Mouse (Mus musculus) c-Kit-positive CD71-negative TER-119-negative erythroid progenitor cells, embryonic 14.5 days (primary cell): ENCODE measurements at regions not wholly inside any gene's neighbourhood (a gene's known extent, or its start where the extent isn't known, plus 50 kb on each side); places are given as distances from the start of the nearest gene placed in this dataset.

Experiments used
- DNase-seq: peaks from one replicate; pipeline ENCODE4 v3.0.0-alpha.2; 2013; ENCODE audit warnings: low read depth

DNA sequence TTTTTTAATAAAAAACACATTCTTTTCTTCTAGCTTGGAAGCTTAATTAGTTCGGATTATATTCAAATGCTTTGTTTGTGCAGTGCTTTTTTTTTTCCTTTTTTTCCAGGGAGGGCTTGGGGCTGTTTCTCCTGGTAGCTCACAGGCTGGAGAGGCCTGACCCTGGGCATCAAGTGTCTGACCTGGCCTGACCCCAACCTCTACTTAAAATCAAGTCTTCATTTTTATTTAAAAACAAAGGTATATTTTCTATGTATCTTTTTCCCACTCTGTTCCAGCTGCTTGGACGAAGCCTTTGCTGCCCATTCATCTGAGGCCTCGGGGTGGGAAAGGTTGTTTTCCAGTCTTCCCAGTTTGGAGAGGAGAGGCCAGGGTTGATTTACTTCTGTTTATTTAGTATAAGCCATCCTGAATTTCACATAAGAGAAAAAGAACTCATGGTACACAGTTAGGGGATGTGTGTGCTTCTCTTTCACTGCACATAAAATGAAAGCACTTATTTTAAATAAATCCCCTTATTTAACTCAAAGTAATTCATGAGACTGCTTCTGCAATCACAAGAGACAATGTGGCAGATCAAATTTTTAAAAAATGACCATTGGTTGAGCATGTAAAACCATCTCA, 539.1 kb downstream of the Ptprc start:
- DNase-seq: no peak

DNA sequence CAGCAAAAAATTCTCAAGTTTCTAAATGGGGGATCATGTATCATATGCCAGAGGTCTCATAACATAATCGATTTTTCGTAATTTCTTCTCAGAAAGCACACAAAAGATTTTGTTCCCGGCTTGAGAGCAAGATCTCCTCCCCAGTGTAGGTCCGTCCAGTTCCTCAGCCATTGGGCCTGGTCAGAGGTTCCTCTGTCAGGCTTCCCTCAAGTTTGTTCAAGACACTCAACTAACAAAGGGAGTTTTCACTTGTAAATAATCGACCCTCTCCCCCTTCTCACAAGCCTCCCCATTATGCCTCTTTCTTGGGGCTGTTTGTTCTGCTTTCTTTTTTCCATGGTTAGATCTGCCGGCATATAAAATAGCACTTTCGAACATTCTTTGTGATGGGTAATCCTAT, 539.7 kb downstream of the Ptprc start:
- no peak for DNase-seq

DNA sequence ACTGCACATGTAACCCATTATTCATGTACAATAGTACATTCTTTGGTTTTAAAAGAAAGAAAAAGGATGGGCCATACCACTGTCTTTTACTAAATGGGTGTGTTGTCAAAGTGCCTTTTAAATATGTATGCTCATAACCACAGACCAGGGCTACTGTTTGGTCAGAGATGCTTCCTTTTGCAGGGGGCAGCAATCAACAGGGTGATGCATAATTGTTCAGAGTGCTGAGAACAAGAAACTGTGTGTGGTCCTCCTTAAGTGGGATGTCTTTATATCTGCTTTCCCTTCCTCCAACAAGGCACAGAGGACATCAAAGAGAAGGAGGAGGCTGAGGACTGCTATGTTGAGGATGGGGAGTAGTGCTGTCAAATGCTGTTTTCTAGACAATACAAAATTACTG, 544.0 kb downstream of the Ptprc start:
- no peak for DNase-seq

DNA sequence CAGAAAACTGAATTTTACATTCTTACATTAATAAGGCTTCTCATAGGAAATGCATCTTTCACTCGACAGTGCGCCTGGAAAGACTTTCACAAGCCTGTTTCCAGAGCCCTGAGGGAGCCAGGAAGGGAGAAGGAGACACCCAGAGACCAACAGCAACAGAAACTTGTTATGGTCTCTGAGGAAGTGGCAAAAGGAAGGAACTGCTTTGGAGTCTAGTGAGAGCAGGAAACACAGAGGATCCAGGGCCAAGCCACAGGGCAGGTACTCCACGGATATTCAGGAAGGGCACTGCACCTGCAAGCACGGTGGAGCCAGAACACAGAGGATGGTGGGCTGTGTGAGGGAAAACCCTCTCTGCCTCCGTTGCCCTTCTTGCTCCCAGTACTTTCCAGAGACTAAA, 554.8 kb downstream of the Ptprc start:
- no peak for DNase-seq

DNA sequence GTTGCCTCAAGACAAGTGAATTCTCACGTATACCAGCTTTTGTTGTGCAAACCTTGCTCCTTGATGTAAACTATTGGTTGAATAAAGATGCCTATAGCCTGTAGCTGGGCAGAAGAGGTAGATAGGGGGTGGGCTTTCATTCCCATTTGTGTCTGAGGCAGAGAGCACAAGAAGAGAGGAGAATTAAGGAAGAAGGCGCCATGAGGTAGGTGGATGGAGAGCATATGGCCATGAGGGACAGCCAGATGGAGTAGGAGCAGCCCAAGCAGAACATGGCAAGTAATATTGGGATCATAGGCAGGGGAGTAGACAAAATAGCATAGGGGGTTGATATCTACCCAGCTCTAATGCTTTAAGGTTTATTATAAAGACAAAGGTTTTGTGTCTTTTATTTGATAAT, 557.3 kb downstream of the Ptprc start:
- DNase-seq: no peak

DNA sequence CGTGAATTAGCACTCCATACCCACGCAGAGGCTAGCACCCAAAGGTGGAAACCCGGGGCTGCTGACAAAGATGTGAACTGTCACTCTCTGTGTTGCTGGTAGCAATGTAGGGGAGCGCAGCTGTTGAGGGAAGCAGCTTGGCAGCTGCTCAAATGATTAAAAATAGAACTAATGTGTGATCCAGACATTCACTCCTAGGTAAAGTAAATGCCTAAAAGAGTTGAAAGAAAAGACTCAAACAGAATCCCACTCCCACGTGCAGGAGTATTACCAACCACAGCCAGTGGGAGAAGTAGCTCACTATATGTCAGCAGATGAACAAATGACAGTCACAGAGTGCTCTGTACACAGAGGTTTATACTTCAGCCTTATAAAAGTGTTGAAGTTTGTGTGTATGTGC, 558.0 kb downstream of the Ptprc start:
- no peak for DNase-seq

DNA sequence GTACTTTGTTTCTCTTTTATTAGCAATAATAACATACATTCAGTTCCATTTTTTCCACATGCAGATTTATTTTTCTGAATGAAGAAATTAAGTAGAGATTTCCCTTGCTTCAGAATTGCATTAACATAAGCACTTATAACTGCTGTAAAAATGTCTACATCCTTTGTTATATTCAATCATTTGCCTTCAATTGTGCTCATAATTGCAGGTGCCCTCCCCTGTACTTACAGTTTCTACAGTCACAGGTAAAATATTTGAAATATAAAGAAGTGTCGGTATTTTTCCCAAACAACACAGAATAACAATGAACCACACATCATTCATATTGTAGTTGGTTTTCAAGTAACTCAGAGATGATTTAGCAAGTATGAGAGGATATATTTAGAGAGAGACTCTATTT, 568.8 kb downstream of the Ptprc start:
- DNase-seq: no peak

DNA sequence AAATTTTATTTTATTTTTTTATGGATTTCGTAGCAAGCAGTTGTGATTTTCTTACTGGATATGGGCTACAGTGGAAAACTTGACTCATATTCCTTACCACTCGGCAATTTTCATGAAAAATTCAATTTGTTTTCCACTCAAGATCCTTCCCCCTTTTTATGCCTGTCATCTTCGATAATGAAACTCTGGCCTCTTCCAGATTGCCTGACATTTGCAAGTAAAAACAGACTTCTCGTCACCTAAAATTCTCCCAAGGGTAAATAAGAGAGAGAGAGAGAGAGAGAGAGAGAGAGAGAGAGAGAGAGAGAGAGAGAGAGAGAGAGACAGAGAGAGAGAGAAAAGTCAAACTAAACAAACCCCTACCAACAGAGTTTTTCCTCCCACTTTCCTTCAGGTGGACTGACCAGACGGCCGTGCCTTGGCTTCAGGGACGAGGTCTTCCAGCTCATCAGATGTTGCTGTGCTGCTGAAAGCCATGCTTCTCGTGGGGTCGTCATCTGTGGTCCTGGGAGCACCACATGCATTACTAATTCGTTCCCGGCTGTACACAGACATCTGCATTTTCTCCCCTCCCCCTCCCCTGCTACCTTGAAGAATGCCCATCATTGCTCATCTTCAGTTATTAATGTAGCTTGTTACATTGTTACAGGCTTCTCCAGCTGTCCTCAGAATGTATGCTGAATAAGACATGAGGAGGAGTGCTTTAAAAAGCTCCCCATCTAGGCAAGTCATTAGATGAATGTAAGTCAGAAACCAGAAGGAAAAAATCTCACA, 569.4 kb downstream of the Ptprc start:
- DNase-seq: no peak

DNA sequence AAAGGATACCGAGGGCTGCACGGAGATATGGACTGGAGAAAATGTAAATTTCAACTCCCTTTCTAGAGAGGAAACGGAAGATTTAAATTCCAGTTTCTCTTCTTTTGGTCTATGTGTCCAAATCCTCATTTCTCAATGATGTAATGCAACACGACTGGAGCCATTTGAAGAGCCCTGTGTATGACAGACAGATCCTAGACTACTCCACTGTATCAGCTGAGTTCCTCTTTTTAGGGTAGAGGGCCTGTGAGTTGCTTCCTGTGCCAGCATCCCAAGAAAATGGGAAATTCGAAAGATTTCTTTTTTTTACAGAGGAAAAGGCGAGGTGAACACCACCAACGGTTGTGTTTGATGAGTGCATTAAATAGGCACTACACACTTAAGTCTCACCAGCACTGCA, 581.8 kb downstream of the Ptprc start:
- no peak for DNase-seq

DNA sequence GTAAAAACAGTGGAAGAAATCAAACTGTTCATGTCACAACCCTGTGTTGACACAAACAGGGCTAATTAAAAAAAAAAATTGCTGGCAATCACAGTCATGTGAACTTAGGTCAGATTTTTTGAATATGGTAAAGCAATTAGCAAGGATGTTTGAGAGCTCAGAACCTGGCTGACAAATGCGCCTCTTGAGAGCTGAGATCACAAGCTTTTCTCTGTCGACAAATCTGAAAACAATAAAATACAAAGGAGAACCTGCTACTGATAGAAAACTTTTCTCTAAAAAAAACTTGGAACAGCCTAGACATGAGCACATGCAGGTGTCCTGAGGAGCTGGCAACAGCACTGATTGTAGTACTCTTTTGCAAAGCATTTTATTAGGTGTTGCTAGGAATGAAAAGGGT, 583.6 kb downstream of the Ptprc start:
- no peak for DNase-seq

DNA sequence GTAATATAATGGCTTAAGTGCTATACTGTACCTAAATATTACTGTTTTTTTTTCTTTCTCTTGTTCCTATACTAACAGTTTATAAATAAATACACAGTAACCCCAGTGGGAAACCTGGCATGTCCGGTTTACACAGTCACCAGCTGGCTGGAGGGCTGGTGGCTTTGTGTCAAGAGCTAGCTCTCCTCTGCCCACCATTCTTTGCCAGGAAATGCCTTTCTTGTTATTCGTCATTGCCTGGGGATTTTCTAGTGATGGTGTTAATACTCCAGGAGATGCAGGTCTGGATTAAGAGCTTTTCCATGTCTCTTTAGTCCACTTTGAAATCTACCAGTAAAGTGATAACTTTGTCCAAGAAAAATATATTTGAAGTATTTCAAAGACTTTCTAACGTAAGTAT, 584.2 kb downstream of the Ptprc start:
- no peak for DNase-seq

DNA sequence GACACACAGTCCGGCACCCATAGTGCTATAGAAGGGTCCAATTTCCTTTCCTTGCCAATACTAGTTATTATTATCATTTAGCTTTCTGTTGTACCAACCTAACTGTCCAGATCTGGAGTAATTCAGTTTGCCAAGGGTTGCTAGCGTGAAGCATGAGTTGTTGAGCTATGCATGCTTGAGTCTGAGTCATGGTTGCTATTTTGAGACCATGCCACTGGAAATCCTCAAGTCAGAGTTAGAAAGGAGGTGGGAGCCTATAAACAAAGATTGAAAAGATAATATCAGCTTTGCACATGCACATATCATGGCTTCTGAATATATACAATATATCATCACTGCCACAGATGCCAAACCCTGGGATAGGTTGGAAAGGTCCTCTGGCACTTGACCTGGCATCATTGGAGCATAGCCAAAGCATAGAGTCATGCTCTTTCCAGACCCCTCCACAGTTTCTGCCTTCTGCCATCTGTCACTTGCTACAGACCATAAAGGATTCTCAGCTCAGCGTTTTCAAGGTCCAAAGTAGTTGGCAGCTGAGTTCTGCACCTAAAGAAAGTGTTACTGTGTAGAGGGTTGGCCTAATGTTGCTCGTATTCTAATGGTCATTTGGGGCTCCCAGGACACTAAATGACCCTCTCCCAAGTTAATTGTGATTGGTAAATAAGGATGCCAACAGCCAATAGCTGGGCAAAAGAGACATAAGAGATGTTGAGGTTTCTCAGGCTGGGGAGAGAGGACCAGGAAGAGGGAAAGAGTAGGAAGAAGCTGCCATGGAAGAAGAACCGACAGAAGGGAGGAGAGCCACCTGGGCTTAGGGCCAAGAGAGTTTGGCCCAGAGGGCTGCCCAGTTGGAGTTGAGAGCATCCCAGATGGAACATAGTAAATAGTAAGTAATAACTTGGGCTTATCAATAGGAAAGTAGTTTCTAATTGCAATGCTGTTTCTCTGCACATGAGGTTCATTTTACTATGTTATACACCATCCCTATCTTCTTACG, 586.9 kb downstream of the Ptprc start:
- DNase-seq: no peak

DNA sequence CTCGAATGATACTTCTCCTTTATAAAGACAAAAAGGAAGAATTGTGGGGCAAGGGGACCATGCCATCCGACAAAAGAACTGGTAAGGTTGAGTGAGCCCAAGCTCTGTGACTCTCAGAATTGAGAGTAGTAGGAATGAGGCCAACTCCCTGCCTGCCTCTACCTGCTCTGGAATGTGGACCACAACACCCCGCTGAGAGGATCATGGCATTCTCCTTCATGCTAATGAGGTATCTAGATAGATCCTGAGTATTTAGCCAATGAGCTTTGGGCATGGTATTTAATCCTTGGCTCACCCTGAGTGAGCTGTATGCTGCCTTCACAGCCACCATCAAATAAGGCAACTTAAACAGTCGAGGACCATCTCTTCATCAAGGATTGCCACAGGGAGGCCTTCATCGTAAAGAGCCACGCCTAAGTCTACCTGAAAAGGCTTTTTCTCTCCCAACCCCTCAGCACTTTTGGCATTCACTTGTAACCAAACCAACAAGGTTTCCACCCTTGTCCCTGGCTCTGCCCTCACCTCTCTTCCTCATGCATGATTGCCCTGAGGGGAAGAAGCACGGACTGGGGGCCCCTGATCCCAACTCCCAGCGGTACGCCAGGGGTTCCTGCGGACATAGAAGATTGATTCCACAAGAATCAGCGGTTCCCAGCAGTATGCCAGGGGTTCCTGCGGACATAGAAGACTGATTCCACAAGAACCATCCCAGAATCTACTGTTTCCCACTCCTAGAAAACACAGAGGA, 587.9 kb downstream of the Ptprc start:
- no peak for DNase-seq

DNA sequence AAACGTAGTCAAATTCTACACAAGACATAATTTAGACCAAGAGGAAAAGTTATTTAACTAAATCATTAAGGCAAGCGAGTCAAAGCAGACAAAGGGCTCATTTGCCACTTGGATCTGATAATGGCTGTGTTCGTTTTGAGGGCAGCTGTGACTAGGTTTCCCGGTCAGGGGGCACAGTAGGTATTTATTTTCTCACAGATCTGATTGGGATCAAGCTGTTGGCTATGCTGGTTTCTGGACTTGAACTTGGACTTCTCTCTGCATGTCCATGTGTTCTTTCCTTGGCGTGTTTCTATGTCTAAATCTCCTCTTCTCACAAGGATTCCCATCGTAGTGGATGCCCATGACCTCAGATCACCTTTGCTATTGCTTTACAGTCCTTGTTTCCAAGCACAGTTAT, 590.8 kb downstream of the Ptprc start:
- DNase-seq: no peak

DNA sequence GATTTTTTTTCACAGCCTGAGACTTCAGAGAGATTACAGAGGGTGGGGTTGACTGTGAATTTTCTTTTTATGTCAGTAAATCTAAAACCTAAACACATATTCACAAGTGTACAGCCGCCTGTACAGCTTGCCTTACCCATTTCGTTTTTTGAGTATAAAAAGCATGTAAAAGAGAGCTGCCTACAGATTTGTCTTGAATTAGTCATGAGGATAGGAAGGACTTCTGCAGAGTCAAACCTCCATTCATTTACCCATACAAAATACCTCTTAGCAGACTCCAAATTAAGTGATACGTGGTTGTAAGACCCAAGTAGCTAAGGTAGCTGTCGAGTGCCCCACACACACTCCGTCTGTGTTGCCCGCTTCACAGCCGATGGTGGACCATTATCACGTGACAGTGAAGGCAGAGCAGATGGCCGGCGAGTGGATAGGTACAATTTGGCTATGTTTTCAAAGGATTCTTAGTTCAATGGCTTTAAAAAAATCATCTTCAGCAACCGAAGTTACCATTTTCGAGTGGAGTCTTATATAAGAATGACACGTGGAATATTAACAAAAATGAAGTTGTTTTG, 591.3 kb downstream of the Ptprc start:
- DNase-seq: no peak

DNA sequence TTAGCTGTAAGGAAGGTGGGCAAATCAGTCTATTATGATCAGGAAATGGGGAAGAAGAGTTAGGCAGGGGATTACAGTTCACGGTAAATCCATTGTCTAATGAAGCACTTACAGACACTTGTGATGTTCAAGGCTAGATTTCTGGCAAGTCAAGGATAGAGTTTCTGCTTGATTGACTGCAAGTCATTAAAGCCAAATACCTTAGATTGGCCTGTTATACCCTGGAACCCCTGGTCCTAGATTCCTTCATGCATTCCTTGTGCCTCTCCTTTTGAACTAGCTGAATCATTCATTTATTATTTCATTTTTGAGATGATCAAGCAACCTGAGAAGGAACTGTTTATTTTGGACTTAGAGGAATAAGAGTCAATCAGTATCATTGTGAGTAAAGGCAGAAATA, 597.9 kb downstream of the Ptprc start:
- no peak for DNase-seq

DNA sequence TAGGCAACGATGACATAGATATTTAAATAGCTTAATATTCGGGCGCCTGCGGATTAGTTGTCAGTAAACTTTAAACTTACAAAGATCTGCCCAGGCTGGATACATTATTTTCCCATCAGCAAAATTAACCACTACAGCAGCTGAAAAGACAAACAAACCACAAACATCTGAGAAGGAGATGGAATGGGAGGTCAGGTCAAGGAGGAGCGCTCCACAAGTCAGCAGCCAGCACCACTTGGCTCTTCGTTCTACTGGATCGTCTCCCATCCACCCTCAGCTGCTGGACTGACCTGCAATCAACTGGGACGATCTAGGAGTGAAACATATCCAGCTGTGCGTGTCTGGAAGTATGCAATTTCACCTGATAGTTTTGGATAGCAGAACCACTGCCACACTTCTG, 599.3 kb downstream of the Ptprc start:
- no peak for DNase-seq

DNA sequence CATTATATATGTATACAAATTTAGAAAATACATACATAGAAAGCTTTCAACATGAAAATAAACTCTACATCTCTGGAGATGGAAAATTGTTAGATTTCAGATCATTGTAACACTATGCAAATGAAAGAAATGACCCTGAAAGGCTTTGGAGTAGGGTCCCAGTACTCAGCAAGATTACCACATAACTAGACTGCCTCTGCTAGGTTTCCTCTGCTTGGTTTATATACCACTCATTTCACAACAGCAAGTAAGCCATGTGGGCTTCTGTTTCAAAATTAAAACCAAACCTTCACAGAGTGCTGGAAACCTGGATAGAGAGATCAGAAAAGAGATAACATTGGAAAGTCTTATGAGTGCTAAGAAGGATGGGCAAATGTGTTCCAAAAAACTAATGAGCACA, 600.1 kb downstream of the Ptprc start:
- no peak for DNase-seq

DNA sequence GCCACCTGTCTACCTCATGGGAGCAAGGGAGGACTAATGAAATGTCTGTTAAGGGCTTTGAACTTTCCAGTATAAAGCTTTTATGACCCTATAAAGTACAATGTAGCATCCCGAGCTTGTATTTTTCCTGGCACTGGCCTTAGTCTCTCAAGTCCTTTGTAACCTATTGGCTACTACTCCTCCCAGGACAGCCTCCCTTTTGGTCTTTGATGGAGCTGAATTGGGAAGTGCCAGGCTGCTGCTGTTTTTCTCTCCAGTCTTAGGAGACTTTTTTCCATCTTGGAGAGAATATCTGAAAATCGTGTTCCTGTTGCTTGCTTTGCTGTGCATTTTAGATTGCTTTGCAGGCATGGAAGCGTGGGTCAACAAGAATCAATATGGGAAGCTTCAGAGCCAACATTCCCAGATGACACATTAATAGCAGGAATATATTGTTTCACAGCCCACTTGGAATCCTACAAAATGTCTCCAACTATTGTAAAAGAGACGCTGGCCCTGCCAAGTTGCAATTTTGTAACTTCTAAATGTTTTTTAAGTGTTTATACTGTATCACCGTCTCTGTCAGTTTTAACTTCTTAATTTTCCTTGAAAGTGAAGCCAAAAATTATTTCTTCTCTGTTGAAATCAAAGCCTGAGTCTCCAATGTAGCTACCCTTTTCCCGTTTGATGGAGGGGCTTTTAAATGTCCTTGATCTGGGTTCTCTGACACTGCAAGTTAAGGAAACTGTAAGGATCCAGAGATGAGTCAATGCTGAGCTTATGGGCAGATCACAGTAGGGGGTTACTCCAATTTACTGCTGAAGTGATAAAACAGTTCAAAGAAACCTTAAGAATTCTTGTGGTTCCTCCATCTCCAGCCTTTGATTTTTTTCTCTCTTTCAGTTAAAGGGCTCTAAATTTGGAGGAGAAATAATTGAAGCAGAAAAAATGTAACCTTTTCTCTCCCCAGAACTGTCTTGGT, 603.3 kb downstream of the Ptprc start:
- no peak for DNase-seq

DNA sequence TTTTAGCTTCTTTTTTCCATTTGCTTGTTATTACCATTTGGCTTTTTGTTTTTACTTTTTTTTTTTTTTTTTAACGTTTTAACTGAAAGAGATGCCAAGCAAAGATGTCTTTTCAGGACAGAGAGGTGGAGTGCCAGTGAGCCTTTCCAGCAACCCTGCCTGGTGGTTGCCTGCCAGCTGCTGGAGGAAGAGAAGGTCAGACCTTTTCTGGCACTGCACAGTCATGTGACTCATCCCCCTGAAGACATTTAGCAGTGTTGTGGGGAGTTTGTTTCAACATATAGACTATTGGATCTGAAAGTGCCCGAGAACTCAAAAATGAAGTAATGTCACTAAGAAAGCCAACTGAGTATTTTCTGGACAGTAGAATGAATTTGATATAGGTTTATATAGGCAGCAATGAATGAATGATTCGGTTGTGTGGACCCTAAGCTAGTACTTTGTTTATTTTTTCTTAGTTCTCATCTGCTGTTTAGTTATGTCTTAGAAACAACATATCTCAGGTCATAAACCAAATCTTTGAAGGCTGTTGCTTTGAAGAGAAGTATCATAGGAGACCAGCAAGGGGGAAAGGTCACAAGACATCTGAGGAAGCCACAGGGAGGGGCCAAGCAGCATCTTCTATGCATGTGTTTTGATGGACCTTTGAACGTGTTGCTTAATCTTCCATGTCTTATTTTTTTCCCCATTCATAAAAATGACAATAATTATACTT, 604.2 kb downstream of the Ptprc start:
- no peak for DNase-seq
